Mouse (Mus musculus) liver, embryonic 11.5 days (tissue): ENCODE results near the gene Ppp2r1b. TPM values are rescaled to one million over a fixed set of nuclear protein-coding genes. Genes with fewer than 3 reads are reported as not detected.
A peak's percentile ranks its signal among the peaks of the same experiment; 100 is the strongest.

Source experiments
- ATAC-seq: fragments of 200-750 bp; cut with Nextera tagmentation; replicated peaks from 2 replicates; pipeline ENCODE4 v1.8.0; 2017; ENCODE audit warnings: moderate number of reproducible peaks, mild to moderate bottlenecking, moderate TSS enrichment, moderate library complexity; ENCODE audit not compliant: low FRiP score
- DNase-seq: peaks from one replicate; pipeline ENCODE4 v3.0.0-alpha.2; 2017; ENCODE audit warnings: low spot score
- H3K27ac ChIP-seq: fragments of 300-500 bp; sonication (generic); 2 replicates; pipeline ENCODE4 v1.5.1; 2014; ENCODE audit warnings: mild to moderate bottlenecking, low read depth, low read length, control low read depth
- H3K27me3 ChIP-seq: fragments of 300-500 bp; sonication (generic); replicated peaks from 2 replicates; pipeline ENCODE4 v1.6.1; 2014; ENCODE audit warnings: low read length, mixed read lengths; ENCODE audit not compliant: control insufficient read depth, insufficient read depth
- H3K36me3 ChIP-seq: fragments of 300-500 bp; sonication (generic); 2 replicates; pipeline ENCODE4 v1.6.1; 2014; ENCODE audit warnings: mild to moderate bottlenecking, low read length, moderate library complexity, mixed read lengths; ENCODE audit not compliant: control insufficient read depth, insufficient read depth
- H3K4me1 ChIP-seq: fragments of 300-500 bp; sonication (generic); replicated peaks from 2 replicates; pipeline ENCODE4 v1.6.1; 2014; ENCODE audit warnings: low read length, mixed read lengths; ENCODE audit not compliant: control insufficient read depth, insufficient read depth
- H3K4me2 ChIP-seq: fragments of 300-500 bp; sonication (generic); 2 replicates; pipeline ENCODE4 v1.6.1; 2014; ENCODE audit warnings: mild to moderate bottlenecking, control low read depth, moderate library complexity
- H3K4me3 ChIP-seq: fragments of 300-500 bp; sonication (generic); 2 replicates; pipeline ENCODE4 v1.5.1; 2014; ENCODE audit warnings: low read depth, low read length, control low read depth
- H3K9ac ChIP-seq: fragments of 300-500 bp; sonication (generic); 2 replicates; pipeline ENCODE4 v1.6.1; 2014; ENCODE audit warnings: low read depth, low read length, control low read depth
- H3K9me3 ChIP-seq: fragments of 300-500 bp; sonication (generic); 2 replicates; pipeline ENCODE4 v1.6.1; 2016; ENCODE audit warnings: low read length, inconsistent platforms, mixed read lengths; ENCODE audit not compliant: control insufficient read depth
- WGBS: fragments of 180-500 bp; shearing (Covaris S2); extraction: QIAGEN DNeasy Blood & Tissue Kit; methylation state at CpG from one replicate; pipeline ENCODE4 v1.1.7; 2014; 5-methylcytosine and 5-hydroxymethylcytosine counted together
- polyA plus RNA-seq: library from polyadenylated mRNA; unstranded; fragments of >200 nt; fragmentation: Nextera tagmentation; extraction: Ambion mirVana; gene quantifications from 2 replicates; pipeline ENCODE4 v1.2.1, GENCODE M21; 2014

Ppp2r1b gene
- polyA plus RNA-seq: 143 and 172 TPM in 2 replicates

DNA sequence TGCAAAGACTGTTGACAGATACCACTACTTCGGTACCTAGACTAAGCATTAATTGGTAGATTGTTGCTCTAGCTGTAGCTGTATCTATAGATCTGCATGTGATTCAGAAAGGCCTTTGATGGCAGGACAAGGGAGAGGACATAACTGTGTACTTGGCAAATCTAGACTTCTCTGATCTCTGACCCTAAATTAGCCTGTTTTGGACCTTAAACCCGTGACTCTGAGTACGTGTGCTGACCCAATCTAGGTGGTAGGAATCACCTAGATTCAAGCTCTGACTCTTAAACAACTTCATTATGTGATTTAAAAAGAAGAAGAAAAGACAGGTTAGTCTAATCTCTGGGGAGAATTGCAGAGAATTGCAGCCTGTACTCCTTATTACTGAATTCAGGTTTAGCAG is at the start of gene Ppp2r1b:
Ppp2r1b (plus strand) TSS at position 221 of the 400 bp plus-strand sequence.
- Histone ChIP-seq H3K9ac (no peak within 1 kb of the TSS), H3K4me1 (peaks cover 13% of the 10 kb centered on the region), H3K4me3 (no peak within 1 kb of the TSS), H3K27ac (no peak within 1 kb of the TSS), H3K9me3 (no peaks in the 10 kb centered on the region), H3K36me3 (peaks cover 5% of the 10 kb centered on the region), H3K27me3 (no peaks in the 10 kb centered on the region), H3K4me2 (no peak within 1 kb of the TSS)
- ATAC-seq (no peak), DNase-seq (no peak)
- 87% methylated on average over 3 of the region's 3 CpGs for WGBS

DNA sequence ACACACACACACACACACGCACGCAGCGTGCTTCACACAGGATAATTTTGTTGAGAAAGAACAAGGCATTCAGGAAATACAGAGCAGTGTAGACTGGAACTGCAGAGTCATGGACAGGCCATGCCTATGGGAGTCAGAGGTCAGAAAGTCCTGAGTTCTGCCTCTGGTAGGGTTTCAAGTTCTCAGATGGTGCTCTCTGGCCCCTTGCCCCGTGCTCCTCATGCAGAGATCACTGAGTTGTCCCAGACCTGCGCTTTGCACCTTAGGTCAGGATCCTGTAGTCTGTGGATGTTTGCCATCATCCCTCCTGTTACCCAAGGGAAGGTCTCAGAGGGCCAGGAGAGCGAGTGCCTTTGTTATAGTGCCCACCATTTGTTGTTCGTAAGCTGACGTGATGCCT is 48.3 kb upstream of the Ppp2r1b start:
- Histone ChIP-seq H3K4me2 (no peak overlapping the region), H3K9ac (no peak overlapping the region), H3K9me3 (no peaks in the 10 kb centered on the region), H3K36me3 (peaks cover 7% of the 10 kb centered on the region; the same call in 1 of the 2 replicates), H3K4me1 (no peaks in the 10 kb centered on the region), H3K4me3 (no peak overlapping the region), H3K27me3 (no peaks in the 10 kb centered on the region), H3K27ac (no peak overlapping the region)
- DNase-seq: no peak
- 91% methylated on average over 8 of the region's 8 CpGs for WGBS
- ATAC-seq: no peak

- DNase-seq: no peak
- ATAC-seq: no peak
- Histone ChIP-seq H3K9me3 (no peaks in the 10 kb centered on the region), H3K27ac (no peak overlapping the region), H3K4me3 (no peak overlapping the region), H3K36me3 (peaks cover 8% of the 10 kb centered on the region; the same call in 1 of the 2 replicates), H3K27me3 (no peaks in the 10 kb centered on the region), H3K4me1 (0 out of 2 replicates have a peak, but pooled peaks cover under 1% of the 10 kb centered on the region), H3K4me2 (no peak overlapping the region), H3K9ac (no peak overlapping the region)
- WGBS: 92% methylated on average over 7 of the region's 7 CpGs
Measured at GRCm38 (mm10) chr9:50797641-50798040, 47.5 kb upstream of the Ppp2r1b start.

DNA sequence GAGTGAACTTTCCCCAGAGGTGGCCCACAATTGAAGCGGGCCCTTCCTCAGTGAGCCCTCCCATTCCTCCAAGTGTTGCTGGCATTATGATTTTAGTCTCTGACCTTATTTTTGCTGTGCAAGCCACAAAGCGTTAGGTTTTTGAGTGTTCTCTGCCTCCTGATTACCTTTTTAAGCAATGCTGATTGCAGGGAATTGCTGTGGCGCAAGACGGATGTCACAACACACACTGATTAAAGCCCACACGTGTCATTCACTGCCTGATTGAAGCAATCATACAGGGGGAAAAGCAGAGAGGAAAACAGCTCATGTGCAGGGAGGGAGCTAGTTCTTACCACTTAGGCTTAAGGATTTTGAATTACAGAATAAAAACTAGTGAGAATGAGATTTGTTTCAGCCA is 46.7 kb upstream of the Ppp2r1b start:
- Histone ChIP-seq H3K4me2 (no peak overlapping the region), H3K4me3 (no peak overlapping the region), H3K9me3 (no peaks in the 10 kb centered on the region), H3K27me3 (no peaks in the 10 kb centered on the region), H3K27ac (no peak overlapping the region), H3K9ac (no peak overlapping the region), H3K4me1 (peaks cover 7% of the 10 kb centered on the region; the same call in 1 of the 2 replicates), H3K36me3 (peaks cover 7% of the 10 kb centered on the region; the same call in 1 of the 2 replicates)
- ATAC-seq (no peak), DNase-seq (no peak)
- WGBS: 84% methylated on average over 5 of the region's 5 CpGs

DNA sequence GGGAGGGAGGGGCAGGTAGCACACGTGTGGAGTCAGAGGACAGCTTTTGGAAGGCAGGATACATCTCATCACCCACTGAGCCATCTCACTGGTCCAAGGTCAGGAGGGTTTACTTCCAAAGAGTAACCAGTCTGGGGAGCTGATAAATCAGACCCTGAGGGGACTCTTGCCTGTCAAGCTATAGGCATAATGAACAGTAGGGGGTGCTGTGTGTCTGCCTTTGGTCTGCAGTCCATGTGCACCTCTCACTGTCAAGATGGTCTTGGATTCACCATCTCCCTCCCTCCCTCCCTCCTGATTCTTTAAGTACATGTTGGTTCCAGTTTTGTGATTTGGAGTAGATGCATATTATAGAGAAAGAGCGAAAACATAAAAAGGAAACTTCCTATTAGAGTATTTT is 44.1 kb upstream of the Ppp2r1b start:
- H3K36me3 ChIP-seq: peaks cover 4% of the 10 kb centered on the region
- WGBS: 60% methylated on average over 2 of the region's 2 CpGs
- ATAC-seq: peak; percentile 56; the same call in 1 of the 2 replicates

GRCm38 (mm10) chr9:50803055-50803671 is 41.9 kb upstream of the Ppp2r1b start:
- H3K4me3 ChIP-seq: no peak overlapping the region
- no peak overlapping the region for H3K9ac ChIP-seq
- peaks cover 6% of the 10 kb centered on the region for H3K36me3 ChIP-seq
- DNase-seq (peak; percentile 42), ATAC-seq (peak; percentile 95)
- H3K4me1 ChIP-seq: peaks cover 13% of the 10 kb centered on the region
- no peaks in the 10 kb centered on the region for H3K9me3 ChIP-seq
- H3K27ac ChIP-seq: peak overlapping the region; percentile 30; the same call in 1 of the 2 replicates
- H3K27me3 ChIP-seq: no peaks in the 10 kb centered on the region
- WGBS: 75% methylated on average over 7 of the region's 7 CpGs
- no peak overlapping the region for H3K4me2 ChIP-seq

More for the DNA sequence above, 44.1 kb upstream of the Ppp2r1b start:
- Histone ChIP-seq H3K27me3 (no peaks in the 10 kb centered on the region), H3K4me3 (no peak overlapping the region), H3K27ac (no peak overlapping the region), H3K4me1 (peaks cover 13% of the 10 kb centered on the region), H3K9ac (no peak overlapping the region), H3K4me2 (no peak overlapping the region), H3K9me3 (no peaks in the 10 kb centered on the region)
- no peak for DNase-seq

DNA sequence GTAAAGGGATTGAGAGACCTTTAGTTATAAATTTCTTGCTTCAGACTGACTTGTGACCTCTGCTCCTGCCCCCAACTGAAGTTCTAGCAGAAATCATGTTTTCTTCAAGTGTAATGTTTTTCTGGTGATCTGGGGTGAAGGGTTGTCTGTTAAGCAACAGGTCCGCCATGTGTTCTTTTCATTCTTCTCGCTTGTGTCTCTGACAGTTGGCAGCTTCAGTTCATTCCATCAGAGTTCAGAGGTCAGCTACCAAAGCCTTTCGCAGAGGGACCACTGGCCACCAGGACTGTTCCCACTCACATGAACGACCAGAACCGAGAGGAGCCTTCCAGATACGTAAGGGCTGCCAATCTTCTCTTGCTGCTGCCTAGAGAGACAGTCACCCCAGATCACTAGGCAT is 36.6 kb upstream of the Ppp2r1b start:
- H3K9ac ChIP-seq: no peak overlapping the region
- H3K36me3 ChIP-seq: peaks cover 23% of the 10 kb centered on the region
- H3K4me2 ChIP-seq: no peak overlapping the region
- H3K9me3 ChIP-seq: no peaks in the 10 kb centered on the region
- 81% methylated on average over 6 of the region's 6 CpGs for WGBS
- no peak overlapping the region for H3K27ac ChIP-seq
- no peaks in the 10 kb centered on the region for H3K27me3 ChIP-seq
- DNase-seq (no peak), ATAC-seq (no peak)
- peaks cover 30% of the 10 kb centered on the region for H3K4me1 ChIP-seq
- no peak overlapping the region for H3K4me3 ChIP-seq

DNA sequence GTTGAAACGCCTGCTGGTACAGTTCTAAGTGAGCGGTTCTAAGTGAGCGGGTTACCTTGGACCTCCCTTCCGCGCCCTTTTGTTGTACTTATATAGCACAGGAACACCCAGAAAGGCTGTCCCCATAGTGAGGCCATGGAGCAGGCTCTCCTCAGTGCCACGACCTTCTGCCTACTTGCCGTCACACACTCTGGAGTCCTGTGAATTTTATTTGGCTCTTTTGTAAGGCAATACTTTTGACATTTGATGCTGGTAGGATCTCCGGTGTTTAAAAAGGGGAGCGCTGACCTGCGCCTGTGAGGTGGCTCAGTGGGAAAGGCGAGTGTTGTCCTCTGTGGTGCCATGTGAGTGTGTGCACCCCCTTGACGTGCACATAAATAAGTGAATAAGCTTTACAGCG is 36.0 kb upstream of the Ppp2r1b start:
- Histone ChIP-seq H3K36me3 (peaks cover 27% of the 10 kb centered on the region), H3K9me3 (no peaks in the 10 kb centered on the region), H3K4me1 (peaks cover 31% of the 10 kb centered on the region), H3K4me2 (no peak overlapping the region), H3K27ac (no peak overlapping the region), H3K27me3 (no peaks in the 10 kb centered on the region), H3K4me3 (no peak overlapping the region), H3K9ac (no peak overlapping the region)
- ATAC-seq: no peak
- WGBS: 91% methylated on average over 13 of the region's 13 CpGs
- DNase-seq: no peak

DNA sequence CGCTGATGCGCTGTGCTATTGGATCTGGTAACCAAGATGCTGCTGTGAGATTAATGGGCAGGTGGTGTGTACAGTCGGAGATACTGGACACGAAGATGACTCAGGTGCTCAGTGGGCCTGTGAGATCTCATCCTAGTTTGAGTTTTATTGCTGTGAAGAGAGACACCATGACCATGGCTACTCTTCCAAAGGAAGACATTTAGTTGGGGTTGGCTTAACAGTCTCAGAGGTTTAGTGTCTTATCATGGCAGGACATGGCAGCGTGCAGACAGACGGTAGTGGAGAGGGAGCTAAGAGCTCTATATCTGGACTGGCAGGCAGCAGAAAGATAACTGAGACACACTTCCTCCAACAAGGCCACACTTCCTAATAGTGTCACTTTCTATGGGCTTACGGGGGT is 33.9 kb upstream of the Ppp2r1b start:
- H3K9ac ChIP-seq: no peak overlapping the region
- no peak for DNase-seq
- H3K9me3 ChIP-seq: no peaks in the 10 kb centered on the region
- H3K4me1 ChIP-seq: peaks cover 30% of the 10 kb centered on the region
- H3K4me3 ChIP-seq: no peak overlapping the region
- ATAC-seq: peak; percentile 96
- peak overlapping the region; percentile 34; the same call in 1 of the 2 replicates for H3K4me2 ChIP-seq
- peak overlapping the region; percentile 83 for H3K27ac ChIP-seq
- H3K36me3 ChIP-seq: peaks cover 28% of the 10 kb centered on the region
- H3K27me3 ChIP-seq: no peaks in the 10 kb centered on the region
- WGBS: 57% methylated on average over 7 of the region's 7 CpGs
